Comparison of ENCODE assay signal across 13 mouse cellular contexts in genomic region chr1:56289748-56290147, GRCm38 (mm10).
A peak's percentile ranks its signal among the peaks of the same experiment; 100 is the strongest.
DNase-seq lines count a peak whose midpoint lies in the region; ATAC-seq and TF ChIP-seq lines count a peak whose summit lies in the region.
"Had no signal": no experiment of that assay in that cellular context is flagged by ENCODE, and none has a peak within 500 bp of the region (broad histone marks: within the 10 kb centered on the region; RNA-seq: fewer than 3 reads in every experiment).

No protein-coding gene starts in this region.

- H3K4me1 ChIP-seq in forebrain, embryonic 14.5 days (ENCODE audit: control insufficient read depth, insufficient read depth, low read length) = no peaks in the 10 kb centered on the region
- H3K4me1 ChIP-seq in forebrain, postnatal 0 days (ENCODE audit: insufficient read depth) = no peaks in the 10 kb centered on the region
- H3K4me1 ChIP-seq in hindbrain, postnatal 0 days (ENCODE audit: insufficient read depth, low read length) = no peaks in the 10 kb centered on the region
- no peaks in the 10 kb centered on the region for H3K4me1 ChIP-seq in hindbrain, embryonic 11.5 days (replicated peaks; ENCODE audit: control insufficient read depth, insufficient read depth, low read length)
- H3K4me1 ChIP-seq in midbrain, embryonic 14.5 days (ENCODE audit: control insufficient read depth, insufficient read depth, low read length) = no peaks in the 10 kb centered on the region
- H3K4me1 ChIP-seq in midbrain, embryonic 16.5 days (ENCODE audit: control insufficient read depth, insufficient read depth, low read length) = no peaks in the 10 kb centered on the region
- H3K4me1 ChIP-seq: heart, embryonic 13.5 days; limb, embryonic 15.5 days; megakaryocyte, embryonic 14.5 days had no signal

- no peaks in the 10 kb centered on the region for H3K36me3 ChIP-seq in forebrain, embryonic 14.5 days (ENCODE audit: control insufficient read depth, insufficient read depth, low read length)
- H3K36me3 ChIP-seq in forebrain, postnatal 0 days (ENCODE audit: insufficient read depth) = no peaks in the 10 kb centered on the region
- H3K36me3 ChIP-seq in hindbrain, postnatal 0 days (ENCODE audit: insufficient read depth, low read length) = no peaks in the 10 kb centered on the region
- H3K36me3 ChIP-seq in hindbrain, embryonic 11.5 days (ENCODE audit: control insufficient read depth, insufficient read depth, low read length) = no peaks in the 10 kb centered on the region
- H3K36me3 ChIP-seq in midbrain, embryonic 14.5 days (ENCODE audit: control insufficient read depth, insufficient read depth, low read length) = no peaks in the 10 kb centered on the region
- H3K36me3 ChIP-seq in midbrain, embryonic 16.5 days (ENCODE audit: control insufficient read depth, insufficient read depth, low read length) = no peaks in the 10 kb centered on the region
- H3K36me3 ChIP-seq: heart, embryonic 13.5 days; limb, embryonic 15.5 days had no signal

- 65% methylated on average over 1 of the region's 1 CpGs for WGBS in forebrain, embryonic 14.5 days
- WGBS in forebrain, postnatal 0 days = 46% methylated on average over 1 of the region's 1 CpGs
- WGBS in hindbrain, postnatal 0 days = 71% methylated on average over 1 of the region's 1 CpGs
- 73% methylated on average over 1 of the region's 1 CpGs for WGBS in hindbrain, embryonic 11.5 days
- 78% methylated on average over 1 of the region's 1 CpGs for WGBS in midbrain, embryonic 14.5 days
- WGBS in midbrain, embryonic 16.5 days = 78% methylated on average over 1 of the region's 1 CpGs

- no peak overlapping the region for H3K27ac ChIP-seq in forebrain, embryonic 14.5 days (ENCODE audit: low read depth, low read length)
- H3K27ac ChIP-seq in forebrain, postnatal 0 days (ENCODE audit: low read depth, low read length) = no peak overlapping the region
- H3K27ac ChIP-seq in hindbrain, postnatal 0 days = no peak overlapping the region
- H3K27ac ChIP-seq in hindbrain, embryonic 11.5 days (ENCODE audit: low read depth, low read length) = no peak overlapping the region
- H3K27ac ChIP-seq in midbrain, embryonic 14.5 days (replicated peaks; ENCODE audit: low read depth, low read length) = no peak overlapping the region
- H3K27ac ChIP-seq in midbrain, embryonic 16.5 days (ENCODE audit: low read length) = no peak overlapping the region
- H3K27ac ChIP-seq: heart, embryonic 13.5 days; limb, embryonic 15.5 days had no signal

- peak; percentile 67; the same call in 1 of the 2 replicates for ATAC-seq in forebrain, embryonic 14.5 days
- ATAC-seq in forebrain, postnatal 0 days = no peak
- ATAC-seq in hindbrain, postnatal 0 days = peak; percentile 45; the same call in 1 of the 2 replicates
- no peak for ATAC-seq in hindbrain, embryonic 11.5 days (ENCODE audit: low FRiP score)
- ATAC-seq in midbrain, embryonic 14.5 days (ENCODE audit: low FRiP score, low TSS enrichment) = no peak; the same call in 1 of the 2 replicates
- ATAC-seq in midbrain, embryonic 16.5 days = no peak

- no peak overlapping the region for H3K4me3 ChIP-seq in forebrain, embryonic 14.5 days (ENCODE audit: low read depth, low read length)
- H3K4me3 ChIP-seq in forebrain, postnatal 0 days (ENCODE audit: low read depth, low read length) = no peak overlapping the region
- no peak overlapping the region for H3K4me3 ChIP-seq in hindbrain, postnatal 0 days (ENCODE audit: low read length)
- no peak overlapping the region for H3K4me3 ChIP-seq in hindbrain, embryonic 11.5 days (ENCODE audit: low read depth, low read length)
- no peak overlapping the region for H3K4me3 ChIP-seq in midbrain, embryonic 14.5 days (replicated peaks; ENCODE audit: low read depth, low read length)
- no peak overlapping the region for H3K4me3 ChIP-seq in midbrain, embryonic 16.5 days (ENCODE audit: low read depth, low read length)
- H3K4me3 ChIP-seq: heart, embryonic 13.5 days; limb, embryonic 15.5 days; megakaryocyte, embryonic 14.5 days had no signal

- H3K4me2 ChIP-seq in forebrain, embryonic 14.5 days (ENCODE audit: low read length) = no peak overlapping the region
- H3K4me2 ChIP-seq in forebrain, postnatal 0 days (ENCODE audit: low read depth) = no peak overlapping the region
- H3K4me2 ChIP-seq in hindbrain, postnatal 0 days (ENCODE audit: low read depth, low read length) = no peak overlapping the region
- H3K4me2 ChIP-seq in hindbrain, embryonic 11.5 days (replicated peaks; ENCODE audit: low read depth, low read length) = no peak overlapping the region
- no peak overlapping the region for H3K4me2 ChIP-seq in midbrain, embryonic 14.5 days (ENCODE audit: low read length)
- H3K4me2 ChIP-seq in midbrain, embryonic 16.5 days (ENCODE audit: low read length) = no peak overlapping the region
- H3K4me2 ChIP-seq: heart, embryonic 13.5 days; limb, embryonic 15.5 days had no signal

- no peak overlapping the region for H3K9ac ChIP-seq in forebrain, embryonic 14.5 days (ENCODE audit: low read length)
- H3K9ac ChIP-seq in forebrain, postnatal 0 days = no peak overlapping the region
- no peak overlapping the region for H3K9ac ChIP-seq in hindbrain, postnatal 0 days (replicated peaks; ENCODE audit: low read length)
- H3K9ac ChIP-seq in hindbrain, embryonic 11.5 days (ENCODE audit: low read depth, low read length) = no peak overlapping the region
- no peak overlapping the region for H3K9ac ChIP-seq in midbrain, embryonic 14.5 days (replicated peaks; ENCODE audit: low read length)
- no peak overlapping the region for H3K9ac ChIP-seq in midbrain, embryonic 16.5 days (ENCODE audit: low read depth, low read length)
- H3K9ac ChIP-seq: heart, embryonic 13.5 days; limb, embryonic 15.5 days had no signal

- peak; percentile 72 for DNase-seq in forebrain, embryonic 14.5 days (ENCODE audit: low spot score)
- no peak for DNase-seq in forebrain, postnatal 0 days
- peak; percentile 77 for DNase-seq in hindbrain, postnatal 0 days (ENCODE audit: low spot score)
- DNase-seq in hindbrain, embryonic 11.5 days (ENCODE audit: low spot score) = no peak
- peak; percentile 68 for DNase-seq in midbrain, embryonic 14.5 days
- peak; percentile 30 for DNase-seq in skeletal muscle tissue, adult 2 months (ENCODE audit: low read depth, low spot score)
- DNase-seq: kidney, adult 11 months; right cerebral cortex, postnatal 14 days; thymus, postnatal 36 days had no signal

- no peaks in the 10 kb centered on the region for H3K9me3 ChIP-seq in forebrain, embryonic 14.5 days (replicated peaks; ENCODE audit: control insufficient read depth, low read length)
- no peaks in the 10 kb centered on the region for H3K9me3 ChIP-seq in forebrain, postnatal 0 days (ENCODE audit: low read length)
- no peaks in the 10 kb centered on the region for H3K9me3 ChIP-seq in hindbrain, postnatal 0 days (ENCODE audit: low read length)
- no peaks in the 10 kb centered on the region for H3K9me3 ChIP-seq in hindbrain, embryonic 11.5 days (ENCODE audit: control insufficient read depth, low read length)
- H3K9me3 ChIP-seq in midbrain, embryonic 14.5 days (ENCODE audit: control insufficient read depth, low read length) = no peaks in the 10 kb centered on the region
- no peaks in the 10 kb centered on the region for H3K9me3 ChIP-seq in midbrain, embryonic 16.5 days (replicated peaks; ENCODE audit: control insufficient read depth, low read length, poor library complexity, severe bottlenecking)
- H3K9me3 ChIP-seq: heart, embryonic 13.5 days; limb, embryonic 15.5 days; megakaryocyte, embryonic 14.5 days had no signal

- TF ChIP-seq CTCF in forebrain, postnatal 0 days (IDR thresholded peaks at IDR 0.05; ENCODE audit: low read depth) = no peak
- TF ChIP-seq CTCF in hindbrain, postnatal 0 days (IDR thresholded peaks at IDR 0.05; ENCODE audit: low read depth) = no peak

- no peaks in the 10 kb centered on the region for H3K27me3 ChIP-seq in forebrain, embryonic 14.5 days (replicated peaks; ENCODE audit: control insufficient read depth, insufficient read depth, low read length)
- H3K27me3 ChIP-seq in forebrain, postnatal 0 days (ENCODE audit: insufficient read depth, low read length) = no peaks in the 10 kb centered on the region
- H3K27me3 ChIP-seq in hindbrain, postnatal 0 days (ENCODE audit: insufficient read depth, low read length) = no peaks in the 10 kb centered on the region
- H3K27me3 ChIP-seq in hindbrain, embryonic 11.5 days (ENCODE audit: control insufficient read depth, insufficient read depth, low read length) = no peaks in the 10 kb centered on the region
- H3K27me3 ChIP-seq in midbrain, embryonic 14.5 days (ENCODE audit: control insufficient read depth, insufficient read depth, low read length) = no peaks in the 10 kb centered on the region
- H3K27me3 ChIP-seq in midbrain, embryonic 16.5 days (ENCODE audit: control insufficient read depth, insufficient read depth, low read depth, low read length) = no peaks in the 10 kb centered on the region
- H3K27me3 ChIP-seq: heart, embryonic 13.5 days; limb, embryonic 15.5 days; megakaryocyte, embryonic 14.5 days had no signal

Comparison
In these comparisons a context has a peak if more than half of its experiments do, and no peak if none do; other contexts are left out.
1. ATAC-seq: peak in forebrain, embryonic 14.5 days (single experiment) and hindbrain, postnatal 0 days (single experiment); none in forebrain, postnatal 0 days (single experiment), hindbrain, embryonic 11.5 days (single experiment), midbrain, embryonic 14.5 days (single experiment) and midbrain, embryonic 16.5 days (single experiment).
2. DNase-seq: peak in forebrain, embryonic 14.5 days (single experiment), hindbrain, postnatal 0 days (single experiment), midbrain, embryonic 14.5 days (single experiment) and skeletal muscle tissue, adult 2 months (single experiment); none in forebrain, postnatal 0 days (single experiment) and hindbrain, embryonic 11.5 days (single experiment).